Mouse (Mus musculus): Measurements from ENCODE around the gene Yipf3.

DNA sequence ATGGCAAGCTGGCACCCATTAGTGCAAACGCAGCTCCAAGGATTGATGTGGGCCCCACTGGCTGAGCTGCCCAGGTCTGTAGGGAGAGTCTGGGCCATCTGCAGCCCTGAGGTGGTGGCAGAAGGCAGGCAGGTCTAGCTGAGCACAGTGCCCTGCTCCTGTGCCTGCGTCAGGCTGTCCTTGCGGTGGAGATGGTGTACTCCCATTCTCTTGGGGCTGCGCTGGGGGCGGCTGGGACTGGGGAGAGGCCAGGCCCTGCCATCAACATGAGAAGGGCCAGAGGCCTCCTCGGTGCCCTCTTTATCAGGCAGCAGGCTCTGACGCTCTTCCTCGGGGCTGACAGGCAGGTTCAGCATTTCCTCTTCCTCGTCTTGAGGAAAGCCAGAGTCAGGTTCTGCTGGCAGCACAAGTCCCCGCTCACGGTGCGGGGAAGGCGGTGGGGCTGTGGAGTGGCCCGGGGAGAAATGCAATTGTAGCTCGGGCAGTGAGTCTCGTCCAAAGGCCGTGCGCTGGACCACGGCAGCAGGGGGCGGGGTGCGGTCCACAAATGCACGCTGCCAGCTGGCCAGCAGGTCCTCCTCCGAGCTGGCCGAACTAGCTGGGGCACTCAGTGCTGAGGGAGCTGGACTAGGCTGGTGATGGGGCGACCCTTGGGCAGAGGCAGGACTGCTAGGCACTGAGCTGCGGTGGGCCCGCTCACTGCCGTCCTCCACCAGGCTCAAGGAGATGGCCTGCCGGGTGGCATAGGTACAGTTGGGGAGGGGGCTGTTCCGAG lies 10.6 kb downstream of the Yipf3 start:
- TF ChIP-seq CTCF (IDR thresholded peaks at IDR 0.05; ENCODE audit: low read depth, low read length) (no peak), POLR2A (IDR thresholded peaks at IDR 0.05; ENCODE audit: extremely low read depth, insufficient read depth, low read length) (no peak)
